Mouse (Mus musculus): ENCODE data around the gene Ddost. TPM values are rescaled to one million over a fixed set of nuclear protein-coding genes. Genes with fewer than 3 reads are reported as not detected.

The Ddost gene
- polyA plus RNA-seq, 1 experiment from 2014 or later = 349 TPM

Small RNA genes lying within 50 kb of the gene (microRNA-seq; reads per million reads assigned to microRNA genes)
- not detected for gene Gm27646
- gene Mir7019 = 1.3 reads per million

Other genes starting within 250 kb of the Ddost start
- gene Hp1bp3, start 88.4 kb upstream of the Ddost start, polyA plus RNA-seq (2016; fragmentation: Nextera tagmentation; extraction: Ambion mirVana) = 90.6 and 104 TPM in 2 replicates
- 0.65 and 0.89 TPM in 2 replicates for gene Sh2d5, start 54.3 kb upstream of the Ddost start, polyA plus RNA-seq (2016; fragmentation: Nextera tagmentation; extraction: Ambion mirVana)
- gene Kif17, start 54.3 kb upstream of the Ddost start, polyA plus RNA-seq (2016; fragmentation: Nextera tagmentation; extraction: Ambion mirVana) = 0.60 and 0.64 TPM in 2 replicates
- gene Pink1, start 21.6 kb downstream of the Ddost start, polyA plus RNA-seq (2016; fragmentation: Nextera tagmentation; extraction: Ambion mirVana) = 27.8 and 42.2 TPM in 2 replicates
- 4.5 and 5.2 TPM in 2 replicates for gene Cda, start 63.3 kb downstream of the Ddost start, polyA plus RNA-seq (2016; fragmentation: Nextera tagmentation; extraction: Ambion mirVana)
- gene Fam43b, start 91.8 kb downstream of the Ddost start, polyA plus RNA-seq (2016; fragmentation: Nextera tagmentation; extraction: Ambion mirVana) = 0.16 TPM in 1 of 2 replicates, not detected in the other
- 22.2 and 24.9 TPM in 2 replicates for gene Mul1, start 129.9 kb downstream of the Ddost start, polyA plus RNA-seq (2016; fragmentation: Nextera tagmentation; extraction: Ambion mirVana)
- 0.38 and 0.70 TPM in 2 replicates for gene Camk2n1, start 149.6 kb downstream of the Ddost start, polyA plus RNA-seq (2016; fragmentation: Nextera tagmentation; extraction: Ambion mirVana)